Mouse (Mus musculus) spleen, adult 2 months (tissue): ENCODE measurements around the gene Fam189a2.

Experiments used
- CTCF ChIP-seq: fragments of 200-500 bp; IDR thresholded peaks from 2 replicates; pipeline ENCODE4 v1.5.1; 2011; ENCODE audit warnings: mild to moderate bottlenecking, inconsistent platforms; ENCODE audit not compliant: insufficient read depth, insufficient read length, insufficient replicate concordance; ENCODE audit errors: extremely low read depth
- POLR2A ChIP-seq: fragments of 200-500 bp; IDR thresholded peaks from 2 replicates; pipeline ENCODE4 v1.6.1; 2011; ENCODE audit warnings: low read depth, low read length, inconsistent platforms

GRCm38 (mm10) chr19:23995766-23996399 lies 34.9 kb downstream of the Fam189a2 start:
- TF ChIP-seq POLR2A (no peak), CTCF (no peak)
